Mouse (Mus musculus) ovary, adult 2 months (tissue): ENCODE data around the gene Nsmce1. TPM values are rescaled to one million over a fixed set of nuclear protein-coding genes. Genes with fewer than 3 reads are reported as not detected.

ENCODE experiments used
- polyA plus RNA-seq: library from polyadenylated mRNA; depleted of rRNA; stranded (reverse); fragments of >200 nt; gene quantifications from 2 replicates; pipeline ENCODE4 v1.2.3, GENCODE M21; 2012; rRNA removed

Nsmce1 gene
- 65.4 and 70.8 TPM in 2 replicates for polyA plus RNA-seq

DNA sequence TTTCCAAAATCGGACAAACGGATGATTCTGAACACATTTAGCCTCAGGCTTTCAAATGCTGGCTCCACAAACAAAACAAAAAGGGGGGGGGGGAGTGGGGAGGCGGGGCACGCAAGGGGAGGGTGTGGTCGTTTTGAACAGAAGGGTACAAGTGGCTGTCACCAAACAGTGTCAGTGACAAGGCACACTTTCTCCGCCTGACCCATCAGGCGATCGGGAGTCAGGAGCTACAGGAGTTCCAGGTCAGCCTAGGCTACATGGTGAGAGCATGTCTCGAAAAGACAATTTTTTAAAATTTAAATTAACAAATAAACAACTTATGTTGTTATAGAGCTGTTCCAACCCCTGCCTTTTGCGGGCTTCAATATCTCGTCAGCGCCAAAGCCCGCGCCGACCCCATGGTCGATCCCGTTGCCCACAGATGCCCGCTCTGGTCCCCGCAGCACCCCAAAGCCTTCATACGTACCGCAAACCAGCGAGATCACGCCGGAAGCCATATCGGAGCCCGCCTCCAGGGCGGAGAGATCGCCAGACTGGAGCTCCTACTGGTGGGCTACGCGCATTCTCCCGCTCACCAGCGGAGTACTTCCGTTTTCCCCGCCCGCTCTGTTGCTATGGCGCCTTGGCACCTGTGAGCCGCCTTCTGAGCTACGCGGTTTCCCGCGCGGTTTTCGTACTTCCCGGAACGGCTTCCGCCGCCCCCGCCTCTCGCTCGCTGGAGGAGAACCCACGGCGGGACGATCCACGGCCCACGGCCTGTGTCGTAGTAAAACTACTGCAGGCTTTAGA, at the start of gene Nsmce1:
TSS of gene Nsmce1 (minus strand) at position 650 of the 789 bp plus-strand sequence.

DNA sequence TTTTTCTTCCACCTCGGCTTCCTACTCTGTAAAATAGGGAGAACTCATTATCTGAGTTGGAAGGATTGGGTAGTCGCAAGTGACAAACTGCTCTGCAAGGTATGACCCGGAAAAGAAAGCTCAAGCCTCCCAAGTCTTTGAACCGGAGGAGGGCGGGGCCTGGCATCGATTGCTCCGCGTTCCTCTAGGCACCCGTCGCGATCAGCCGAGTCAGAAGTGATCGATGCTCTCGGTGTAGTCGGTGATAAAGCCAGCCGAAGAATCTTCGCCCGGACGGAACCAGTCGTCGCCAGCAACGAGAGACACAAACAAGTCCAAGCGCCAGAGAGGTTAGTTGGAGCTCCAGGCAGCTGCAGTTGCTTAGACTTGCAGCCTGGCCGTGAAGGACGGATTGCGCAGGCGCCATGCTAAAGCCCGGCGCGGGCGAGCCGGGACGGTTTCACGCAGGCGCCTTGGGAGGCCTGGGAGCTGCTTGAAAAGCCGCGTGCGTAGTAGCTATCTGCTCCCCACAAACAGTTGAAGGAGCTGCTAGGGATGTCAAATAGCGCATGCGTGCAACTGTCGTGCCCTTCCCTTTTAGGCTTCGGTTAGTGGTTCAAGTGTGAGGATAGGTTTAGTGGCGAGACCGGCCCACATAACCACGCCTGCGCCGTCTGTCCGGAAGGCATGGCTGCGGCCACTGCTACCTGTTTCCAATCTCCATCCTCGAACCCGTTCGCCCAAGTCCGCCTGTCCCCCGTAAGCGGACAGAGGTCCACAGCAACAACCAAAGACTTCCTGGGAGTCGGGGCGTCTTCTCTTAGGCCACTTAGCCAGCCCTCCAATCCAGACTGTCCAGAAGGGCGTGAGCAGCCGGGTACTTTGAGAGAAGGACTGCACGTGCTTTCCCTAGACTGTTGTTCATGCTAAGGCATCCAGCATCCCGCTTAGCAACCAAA, 46.7 kb downstream of the Nsmce1 start, which contains the start of gene Kdm8:
TSS of gene Kdm8 (plus strand) at position 213 of the 938 bp plus-strand sequence.

Other genes with a start within 250 kb of the Nsmce1 start
- gene Kdm8, start 46.9 kb downstream of the Nsmce1 start, polyA plus RNA-seq = 4.5 and 5.4 TPM in 2 replicates
- gene Il4ra, start 60.5 kb upstream of the Nsmce1 start, polyA plus RNA-seq = 63.2 and 72.3 TPM in 2 replicates
- gene Il21r, start 111.8 kb upstream of the Nsmce1 start, polyA plus RNA-seq = 4.6 and 5.5 TPM in 2 replicates
- gene Gtf3c1, start 216.2 kb upstream of the Nsmce1 start, polyA plus RNA-seq = 79.7 and 94.7 TPM in 2 replicates
- 22.1 and 28.0 TPM in 2 replicates for gene D430042O09Rik, start 216.3 kb upstream of the Nsmce1 start, polyA plus RNA-seq